Mouse (Mus musculus) lung, postnatal 36 days (tissue): Measurements from ENCODE around the gene Magi2.

Experiments
- DNase-seq: peaks from one replicate; pipeline ENCODE4 v3.0.0; 2022; ENCODE audit warnings: mixed read lengths

The Magi2 gene

DNA sequence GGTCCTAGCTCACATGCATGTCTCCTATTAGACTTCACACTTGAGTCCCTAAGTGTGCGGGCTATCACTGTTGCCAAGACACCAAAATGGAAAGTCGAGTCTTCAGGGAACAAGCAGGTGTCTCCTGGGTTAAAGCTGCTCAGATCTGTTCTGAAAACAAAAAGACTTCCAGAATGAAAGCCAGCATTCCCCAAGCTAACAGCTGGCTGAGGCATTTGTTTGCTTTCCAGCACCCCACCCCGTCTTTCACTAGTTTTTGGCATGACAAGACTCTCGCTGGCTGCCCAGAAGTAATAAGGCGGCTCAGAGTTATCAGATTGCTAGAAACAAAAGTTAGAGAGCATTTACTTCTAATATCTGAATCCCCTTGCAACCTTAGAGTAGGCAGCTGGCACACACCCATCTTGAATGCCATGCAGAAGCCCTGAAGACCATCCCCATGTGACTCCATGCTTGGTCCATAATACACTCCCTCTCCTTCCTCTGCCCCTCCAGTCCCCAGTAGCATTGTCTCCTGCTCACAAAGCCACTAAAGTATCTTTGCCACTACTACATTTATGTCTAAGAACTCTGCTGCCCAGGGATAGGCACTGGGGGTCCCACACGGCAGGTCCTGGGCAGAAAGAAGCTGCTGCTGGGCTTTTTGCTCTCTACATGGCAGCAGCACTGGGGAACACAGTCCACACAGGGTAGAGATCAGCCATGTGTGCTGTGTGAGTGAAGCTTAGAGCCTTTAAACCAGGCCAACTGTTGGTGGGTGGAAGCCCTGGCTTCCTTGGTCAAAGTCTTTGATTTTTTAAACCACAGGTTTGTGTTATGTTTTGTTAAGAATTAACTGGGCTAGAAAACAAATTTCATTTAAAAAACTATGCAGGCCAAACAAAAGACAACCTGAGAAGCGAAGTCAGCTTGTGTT, 1394.0 kb downstream of the Magi2 start:
- peak; percentile 39 for DNase-seq

DNA sequence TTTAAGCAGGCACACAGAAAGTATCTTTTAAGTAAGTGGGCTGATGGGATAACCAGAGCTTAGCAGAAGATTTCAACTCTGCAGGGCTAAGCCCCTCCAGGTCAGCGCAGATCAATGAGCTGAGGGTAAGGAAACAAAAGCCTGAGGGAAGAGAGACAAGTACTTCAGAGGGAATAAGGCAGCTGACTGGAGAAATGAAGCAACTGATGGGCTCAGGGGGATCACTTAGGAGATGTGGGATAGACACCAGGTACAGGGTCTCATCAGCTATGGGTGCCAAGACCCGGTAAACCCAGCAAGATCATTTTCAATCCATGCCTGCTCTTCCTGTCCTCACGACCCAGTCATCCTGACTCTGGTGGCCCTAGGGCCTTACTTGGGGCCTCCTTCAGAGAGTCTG, 1395.6 kb downstream of the Magi2 start:
- no peak for DNase-seq

DNA sequence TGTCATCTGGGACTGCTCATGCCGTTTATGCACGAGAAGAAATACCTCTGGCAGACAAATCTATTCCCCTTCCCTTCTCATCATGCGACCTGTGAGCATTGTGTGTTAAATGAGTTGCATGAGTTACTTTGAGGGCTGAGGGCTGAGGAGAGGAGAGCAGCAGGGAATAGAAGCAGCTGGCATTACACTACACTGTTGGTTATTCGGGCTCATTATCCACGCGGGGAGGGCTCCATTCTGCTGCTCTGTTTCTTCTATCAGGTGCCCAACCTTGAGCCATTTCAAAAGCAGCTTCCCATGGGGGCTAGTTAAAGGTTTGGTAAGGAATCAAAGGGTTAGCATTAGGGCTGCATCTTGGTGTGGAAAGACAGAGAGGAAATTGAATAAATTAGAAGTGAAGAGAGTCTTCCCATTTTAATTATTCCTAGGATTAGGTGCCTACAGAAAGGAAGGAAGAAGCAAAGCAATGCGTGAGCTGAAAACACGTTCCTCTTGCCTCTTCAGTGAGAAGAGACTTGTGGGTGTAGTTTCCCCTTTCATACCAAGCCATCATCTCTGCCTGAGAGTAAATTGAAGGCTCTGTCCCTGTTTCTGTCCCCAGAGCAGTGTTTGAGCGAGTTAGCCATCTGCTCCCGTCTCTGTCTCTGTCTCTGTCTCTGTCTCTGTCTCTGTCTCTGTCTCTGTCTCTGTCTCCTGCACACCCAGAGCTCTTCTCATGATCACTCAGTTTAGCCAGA, 1396.2 kb downstream of the Magi2 start:
- no peak for DNase-seq

GRCm38 (mm10) chr5:20625117-20625516, 1398.3 kb downstream of the Magi2 start:
- no peak for DNase-seq

DNA sequence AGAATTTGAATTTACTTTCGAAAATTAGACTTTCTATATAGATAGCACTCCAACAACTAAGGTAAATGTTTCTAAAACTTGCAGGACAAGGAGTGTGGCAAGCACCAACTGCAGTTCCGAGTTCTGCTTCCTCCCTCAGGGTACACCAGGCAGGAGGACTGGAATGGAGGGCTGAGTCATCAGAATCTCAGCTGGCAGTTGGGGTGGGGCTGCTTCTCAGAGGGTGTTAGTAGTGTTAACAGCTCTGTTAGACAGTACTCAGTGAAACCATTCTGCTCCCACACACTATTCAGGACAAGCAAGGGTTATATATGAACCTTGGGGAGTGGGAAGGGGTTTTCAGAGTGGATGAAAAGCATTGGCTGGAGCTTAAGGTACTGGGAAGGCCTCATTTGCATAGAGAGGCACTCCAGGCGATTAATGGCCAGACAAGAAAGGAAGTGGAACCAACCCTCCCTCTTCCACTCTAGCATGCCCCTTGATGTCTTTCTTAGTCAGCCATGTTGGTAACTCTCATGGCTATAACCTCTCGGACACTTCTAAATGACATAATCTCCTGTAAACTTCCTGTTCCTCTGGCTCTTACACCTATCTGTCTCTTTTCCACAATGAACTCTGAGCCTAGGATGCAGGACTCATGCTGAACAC, 1402.2 kb downstream of the Magi2 start:
- DNase-seq, result peak; percentile 9

GRCm38 (mm10) chr5:20634046-20634769, 1407.4 kb downstream of the Magi2 start:
- DNase-seq, result no peak

DNA sequence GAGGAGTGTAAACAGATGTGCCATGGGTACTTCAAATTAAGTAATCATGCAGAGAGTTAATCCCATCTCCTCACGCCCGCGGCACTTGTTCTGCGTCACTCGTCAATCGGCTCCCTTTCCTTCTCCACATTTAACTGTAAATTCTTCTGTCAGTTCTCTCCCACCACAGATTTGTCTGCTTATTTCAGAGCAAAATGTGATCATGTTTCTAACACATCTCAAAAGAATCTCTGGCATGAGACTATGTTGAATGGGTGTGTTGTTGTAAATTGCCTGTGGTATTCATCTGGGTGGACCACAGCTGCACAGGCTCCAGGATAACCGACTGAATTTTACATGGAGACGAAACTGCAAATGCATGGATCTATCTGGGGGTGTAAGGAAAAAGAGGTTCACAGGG, 1408.0 kb downstream of the Magi2 start:
- DNase-seq, result no peak

GRCm38 (mm10) chr5:20637300-20637989, 1410.6 kb downstream of the Magi2 start:
- DNase-seq, result peak; percentile 52

GRCm38 (mm10) chr5:20642196-20642595, 1415.4 kb downstream of the Magi2 start:
- DNase-seq, result no peak

DNA sequence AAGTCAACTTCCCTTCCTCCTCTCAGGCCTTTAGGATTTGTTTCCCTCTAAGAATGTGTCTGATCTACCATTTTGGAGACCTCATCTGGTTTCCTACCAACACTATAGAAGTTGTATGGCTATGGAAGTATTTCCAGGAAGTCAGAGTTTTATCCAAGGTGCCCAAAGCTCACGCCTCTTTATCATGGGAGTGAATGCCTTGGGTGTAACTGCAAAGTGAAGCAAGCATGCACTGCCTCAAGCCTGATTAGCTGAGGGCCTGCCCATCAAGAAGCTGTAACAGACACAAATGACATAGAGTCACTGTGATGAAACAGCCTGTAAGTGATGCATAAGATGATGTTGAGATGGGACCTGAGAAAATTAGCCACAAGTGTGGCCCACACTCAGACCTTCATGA, 1416.9 kb downstream of the Magi2 start:
- DNase-seq, result no peak

- no peak for DNase-seq
Observed at GRCm38 (mm10) chr5:20646947-20647346, 1420.1 kb downstream of the Magi2 start.

GRCm38 (mm10) chr5:20653425-20654185, 1426.8 kb downstream of the Magi2 start:
- DNase-seq, result no peak

DNA sequence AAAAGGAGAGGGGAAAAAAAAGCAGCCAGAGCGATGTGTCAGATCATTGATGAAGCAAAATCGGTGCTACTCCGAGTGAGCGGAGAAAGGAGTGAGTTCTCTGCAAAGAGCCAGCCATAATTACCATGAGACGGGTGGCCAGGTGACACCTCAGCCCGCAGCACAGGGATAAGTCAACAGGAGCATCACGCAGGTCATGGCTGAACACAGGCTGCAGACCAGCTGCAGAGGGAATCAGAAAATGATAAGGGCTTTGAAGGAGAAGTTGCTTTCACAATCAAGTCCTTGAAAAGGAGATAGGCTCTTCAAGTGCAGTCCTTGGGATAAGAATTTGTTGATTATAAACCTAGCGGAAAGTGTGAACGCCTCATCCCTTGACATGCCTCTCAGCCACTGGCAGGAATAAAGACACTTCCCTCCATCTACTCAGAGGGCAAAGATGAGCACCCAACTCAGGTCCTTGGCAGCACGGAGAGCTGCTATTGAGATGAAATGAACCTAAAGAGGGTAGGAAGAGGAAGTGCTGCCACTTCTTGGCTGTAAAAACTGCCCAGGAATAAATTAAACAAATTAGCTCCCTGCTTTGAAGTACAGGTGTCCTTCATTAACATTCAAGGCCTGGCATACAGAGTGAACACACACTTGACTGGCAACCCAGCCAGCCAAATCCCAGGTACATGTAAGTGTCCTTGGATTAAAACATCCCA, 1428.1 kb downstream of the Magi2 start:
- peak; percentile 5 for DNase-seq

DNA sequence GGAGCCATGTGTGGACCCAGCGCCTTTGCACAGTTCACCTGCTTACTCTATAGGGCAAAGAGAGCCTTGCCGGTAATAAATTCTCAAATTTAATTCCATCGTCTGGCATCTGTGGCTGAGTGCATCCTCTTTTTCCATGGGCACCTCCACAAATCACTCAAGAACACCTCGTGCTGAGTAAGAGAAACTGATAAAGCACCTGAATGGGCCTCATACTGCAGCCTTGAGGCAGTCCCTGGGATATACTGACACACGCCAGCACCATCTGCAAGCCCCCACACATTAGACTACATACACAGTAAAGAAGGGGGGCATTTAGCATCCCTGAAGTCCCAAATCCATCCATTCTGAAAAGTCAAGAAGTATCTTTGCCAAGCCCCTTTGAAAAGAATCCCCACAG, 1430.2 kb downstream of the Magi2 start:
- DNase-seq, result no peak

DNA sequence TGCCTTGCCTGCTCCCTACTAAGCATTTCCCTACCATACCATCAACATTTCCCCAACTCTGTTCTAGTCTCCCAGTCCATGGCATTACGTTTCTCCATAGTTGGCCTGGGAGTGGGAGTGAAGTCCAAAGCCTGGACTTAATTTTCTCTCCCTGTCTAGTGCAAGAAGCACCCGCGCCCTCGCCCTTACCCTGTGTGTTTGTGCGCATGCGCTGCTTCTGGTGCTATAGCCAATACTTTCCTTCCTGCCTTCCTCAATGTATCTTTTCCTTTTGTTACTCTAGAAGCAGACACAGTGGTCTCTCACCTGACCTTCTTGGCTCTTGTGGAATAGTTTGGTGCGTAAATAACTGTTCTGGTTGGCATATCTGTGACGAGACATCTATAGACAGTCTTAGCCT, 1440.8 kb downstream of the Magi2 start:
- no peak for DNase-seq

DNA sequence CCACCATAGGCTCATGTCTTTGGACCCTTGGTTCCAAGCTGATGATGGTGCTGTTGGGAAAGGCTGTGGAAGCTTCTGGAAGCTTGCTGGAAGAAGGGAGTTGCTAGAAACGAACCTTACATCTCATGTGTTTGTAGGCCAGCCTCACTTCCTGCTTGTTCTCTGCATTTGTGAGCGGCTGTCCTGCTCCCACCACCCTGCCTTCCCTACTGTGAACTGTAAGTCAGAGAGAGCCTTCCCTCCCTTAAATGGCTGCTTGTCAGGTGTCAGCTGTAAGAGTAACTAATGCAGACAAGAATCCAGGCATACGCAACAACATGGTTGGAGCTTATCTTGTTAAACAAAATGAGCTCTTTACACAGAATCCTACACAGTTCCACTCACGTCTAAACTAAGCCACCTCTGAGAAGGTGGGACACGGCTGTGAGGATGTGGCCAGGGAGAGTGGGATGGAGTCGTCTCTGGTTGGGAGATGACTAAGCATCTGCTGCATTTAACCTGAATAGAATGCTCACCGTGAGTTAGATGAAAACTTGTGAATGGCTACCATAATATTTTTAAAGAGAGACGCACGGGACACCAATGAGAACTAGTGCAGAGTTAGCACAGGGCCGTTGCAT, 1442.0 kb downstream of the Magi2 start:
- DNase-seq, result no peak

- DNase-seq, result no peak
Observed at GRCm38 (mm10) chr5:20669456-20669855, 1442.6 kb downstream of the Magi2 start.

DNA sequence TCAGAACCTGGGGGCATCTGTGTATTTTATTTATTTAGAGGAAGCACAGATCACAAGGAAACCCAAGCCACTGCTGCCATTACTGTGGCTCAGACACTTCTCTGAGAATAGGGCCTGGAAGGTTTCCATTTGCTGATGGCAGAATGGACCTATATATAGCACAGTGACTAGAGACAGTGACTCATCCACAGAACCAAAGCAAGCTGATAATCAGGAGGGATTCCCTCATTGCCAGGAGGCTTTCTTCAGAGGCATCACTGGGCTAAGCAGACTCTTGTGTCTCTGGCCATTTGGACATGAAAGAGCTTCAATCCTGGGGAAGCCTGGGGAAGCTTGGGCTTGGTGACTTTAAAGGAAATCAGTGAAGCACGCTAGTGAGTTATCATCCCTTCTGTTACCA, 1445.0 kb downstream of the Magi2 start:
- no peak for DNase-seq

DNA sequence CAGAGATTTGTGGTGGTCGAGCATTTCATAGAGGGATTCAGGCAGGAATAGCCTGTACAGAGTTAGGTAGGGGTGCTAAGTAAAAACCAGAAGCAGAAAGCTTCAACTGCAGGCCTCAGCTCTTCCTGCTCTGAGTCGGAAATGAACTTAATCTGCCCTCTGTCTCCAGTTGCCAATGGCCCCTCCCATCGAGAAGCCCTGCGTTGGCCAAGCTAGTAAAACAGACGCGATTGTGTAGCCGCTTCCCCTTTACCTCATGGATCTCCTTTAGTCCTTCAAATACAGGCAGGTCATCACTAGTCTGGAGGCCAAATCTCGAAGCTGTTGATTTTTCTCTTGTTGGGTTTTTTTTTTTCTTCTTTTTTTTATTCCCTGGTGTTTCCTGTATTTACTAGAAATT, 1447.7 kb downstream of the Magi2 start:
- DNase-seq, result peak; percentile 10

DNA sequence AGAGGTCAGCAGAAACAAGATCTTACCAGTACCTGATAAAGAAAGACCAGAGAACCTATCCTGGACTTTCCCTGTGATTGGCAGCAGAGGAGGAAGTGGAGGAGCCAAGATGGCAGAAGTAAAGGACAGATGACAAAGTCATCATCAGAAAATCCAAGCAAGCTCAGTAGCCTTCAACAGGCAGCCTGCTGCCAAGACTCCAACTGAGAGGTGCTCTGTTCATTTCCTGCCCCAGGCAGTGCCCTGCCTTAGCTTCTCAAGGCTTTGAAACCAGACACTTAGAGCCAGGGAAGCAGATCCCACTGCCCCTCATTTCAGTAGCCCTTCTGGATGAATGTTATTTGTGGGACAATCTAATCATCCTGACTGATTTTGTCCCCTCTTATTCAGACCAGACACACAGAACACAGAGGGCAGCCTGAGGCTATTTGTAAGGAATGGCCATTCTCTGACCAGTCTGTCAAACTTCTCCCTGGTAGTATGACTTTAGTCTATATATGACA, 1448.4 kb downstream of the Magi2 start:
- no peak for DNase-seq
